Mouse (Mus musculus): ENCODE measurements around the gene Vmn1r26. TPM values are rescaled to one million over a fixed set of nuclear protein-coding genes. Genes with fewer than 3 reads are reported as not detected.
"Not testable (repeated sequence)": the region's sequence is repeated elsewhere in the genome, so short reads cannot be mapped to it uniquely, and the experiment has no call there.

The Vmn1r26 gene
- not detected in 2 replicates for polyA plus RNA-seq (2015; fragmentation: Nextera tagmentation; extraction: Ambion mirVana)

GRCm38 (mm10) chr6:58015059-58015458 lies at the start of gene Vmn1r26:
Vmn1r26 (minus strand) TSS chr6:58015159.
- DNase-seq (ENCODE audit: low spot score) = no peak

- DNase-seq (ENCODE audit: low spot score) = no peak
These were observed 29.1 kb upstream of the Vmn1r26 start for GRCm38 (mm10) chr6:58044025-58044424.

- not testable (repeated sequence) for DNase-seq (ENCODE audit: low spot score)
These were observed 2.5 kb upstream of the Vmn1r26 start for GRCm38 (mm10) chr6:58017478-58017877.

- no peak for DNase-seq (ENCODE audit: low spot score)
These were observed 34.2 kb downstream of the Vmn1r26 start, which contains the start of gene Vmn1r25 for GRCm38 (mm10) chr6:57980710-57981109. Vmn1r25 (minus strand) TSS chr6:57980810.

GRCm38 (mm10) chr6:57961403-57961802 lies 53.6 kb downstream of the Vmn1r26 start, which contains the start of gene Vmn1r24:
Vmn1r24 (minus strand) TSS chr6:57961503.
- DNase-seq (ENCODE audit: low spot score) = not testable (repeated sequence)

Other genes starting within 250 kb of the Vmn1r26 start
- 24.9 and 25.0 TPM in 2 replicates for gene Vopp1, start 190.0 kb downstream of the Vmn1r26 start, polyA plus RNA-seq (2015; fragmentation: Nextera tagmentation; extraction: Ambion mirVana)
- gene Vmn1r21, start 164.8 kb downstream of the Vmn1r26 start, polyA plus RNA-seq (2015; fragmentation: Nextera tagmentation; extraction: Ambion mirVana) = not detected in 2 replicates
- not detected in 2 replicates for gene Vmn1r22, start 107.1 kb downstream of the Vmn1r26 start, polyA plus RNA-seq (2015; fragmentation: Nextera tagmentation; extraction: Ambion mirVana)
- gene Vmn1r23, start 88.3 kb downstream of the Vmn1r26 start, polyA plus RNA-seq (2015; fragmentation: Nextera tagmentation; extraction: Ambion mirVana) = not detected in 2 replicates
- gene Vmn1r24, start 53.7 kb downstream of the Vmn1r26 start, polyA plus RNA-seq (2015; fragmentation: Nextera tagmentation; extraction: Ambion mirVana) = not detected in 2 replicates
- not detected in 2 replicates for gene Vmn1r25, start 34.3 kb downstream of the Vmn1r26 start, polyA plus RNA-seq (2015; fragmentation: Nextera tagmentation; extraction: Ambion mirVana)
- not detected in 2 replicates for gene Vmn1r27, start 203.7 kb upstream of the Vmn1r26 start, polyA plus RNA-seq (2015; fragmentation: Nextera tagmentation; extraction: Ambion mirVana)
- not detected in 2 replicates for gene Vmn1r28, start 246.9 kb upstream of the Vmn1r26 start, polyA plus RNA-seq (2015; fragmentation: Nextera tagmentation; extraction: Ambion mirVana)

All from thymus, postnatal 0 days (tissue).